Mouse (Mus musculus): Measurements from ENCODE around the gene Tubb2a. TPM values are rescaled to one million over a fixed set of nuclear protein-coding genes. Genes with fewer than 3 reads are reported as not detected.

Tubb2a gene
- total and polyA plus RNA-seq, 3 experiments = 38.8 to 55.9 TPM; not detected in 1

GRCm38 (mm10) chr13:34106256-34106655 is 28.4 kb upstream of the Tubb2a start:
- Histone ChIP-seq H3K79me2 (ENCODE audit: control insufficient read depth, insufficient read depth, low read length, poor library complexity) (no peaks in the 10 kb centered on the region), H3K27me3 (ENCODE audit: control insufficient read depth in 1 of 2, insufficient read depth in 2 of 2, low read length in 2 of 2) (no peaks in the 10 kb centered on the region), H3K4me1 (ENCODE audit: control insufficient read depth in 1 of 2, insufficient read depth in 2 of 2, low read length in 2 of 2) (peaks cover 5 to 6% of the 10 kb centered on the region in 2 experiments), H3K9me3 (replicated peaks; ENCODE audit: insufficient read depth, low read length) (no peaks in the 10 kb centered on the region), H3K36me3 (ENCODE audit: control insufficient read depth in 1 of 2, insufficient read depth in 2 of 2, low read length in 2 of 2) (peaks cover 0 to 11% of the 10 kb centered on the region in 2 experiments; a peak in 2 of 4 replicates), H3K9ac (ENCODE audit: control insufficient read depth, low read depth, low read length, poor library complexity, severe bottlenecking) (no peak overlapping the region), H3K4me3 (ENCODE audit: control insufficient read depth in 1 of 2, insufficient read depth in 1 of 2, low read depth in 2 of 2, low read length in 2 of 2) (no peak overlapping the region), H3K27ac (ENCODE audit: control insufficient read depth, low read depth, low read length) (no peak overlapping the region)
- 0 out of 2 replicates have a peak, but pooled peaks have one; percentile 6 for TF ChIP-seq HCFC1 (IDR thresholded peaks at IDR 0.05; ENCODE audit: low read depth, low read length)
- TF ChIP-seq NELFE (IDR thresholded peaks at IDR 0.05; ENCODE audit: low read depth, low read length) = no peak
- TF ChIP-seq CTCF (IDR thresholded peaks at IDR 0.05 in 2 of 3, conservative IDR thresholded peaks at IDR 0.05 in 1 of 3; ENCODE audit: control insufficient read depth in 1 of 3, insufficient read depth in 1 of 3, low read depth in 2 of 3, low read length in 3 of 3, poor library complexity in 1 of 3, severe bottlenecking in 1 of 3) = peak in 1 of 3 experiments; percentile 8; a peak in 1 of 6 replicates
- no peak for DNase-seq (ENCODE audit: low read depth, low spot score)

- H3K79me2 ChIP-seq (ENCODE audit: control insufficient read depth, insufficient read depth, low read length, poor library complexity) = no peaks in the 10 kb centered on the region
- peaks cover 0 to 13% of the 10 kb centered on the region in 2 experiments; a peak in 2 of 4 replicates for H3K36me3 ChIP-seq (ENCODE audit: control insufficient read depth in 1 of 2, insufficient read depth in 2 of 2, low read length in 2 of 2)
- no peaks in the 10 kb centered on the region for H3K27me3 ChIP-seq (ENCODE audit: control insufficient read depth in 1 of 2, insufficient read depth in 2 of 2, low read length in 2 of 2)
- H3K27ac ChIP-seq (ENCODE audit: control insufficient read depth, low read depth, low read length) = no peak overlapping the region
- DNase-seq (ENCODE audit: low read depth, low spot score) = no peak
- H3K4me1 ChIP-seq (ENCODE audit: control insufficient read depth in 1 of 2, insufficient read depth in 2 of 2, low read length in 2 of 2) = peaks cover 7 to 8% of the 10 kb centered on the region in 2 experiments
- no peaks in the 10 kb centered on the region for H3K9me3 ChIP-seq (replicated peaks; ENCODE audit: insufficient read depth, low read length)
- no peak overlapping the region for H3K9ac ChIP-seq (ENCODE audit: control insufficient read depth, low read depth, low read length, poor library complexity, severe bottlenecking)
- H3K4me3 ChIP-seq (ENCODE audit: control insufficient read depth in 1 of 2, insufficient read depth in 1 of 2, low read depth in 2 of 2, low read length in 2 of 2) = no peak overlapping the region
- TF ChIP-seq USF1 (IDR thresholded peaks at IDR 0.05; ENCODE audit: low read depth, low read length) (no peak), KAT2A (conservative IDR thresholded peaks at IDR 0.05; ENCODE audit: low read depth, low read length) (no peak), TBP (IDR thresholded peaks at IDR 0.05; ENCODE audit: low read depth, low read length) (no peak), RCOR1 (IDR thresholded peaks at IDR 0.05; ENCODE audit: low read depth, low read length) (no peak)
Observed at GRCm38 (mm10) chr13:34105364-34105763, 27.6 kb upstream of the Tubb2a start.

DNA sequence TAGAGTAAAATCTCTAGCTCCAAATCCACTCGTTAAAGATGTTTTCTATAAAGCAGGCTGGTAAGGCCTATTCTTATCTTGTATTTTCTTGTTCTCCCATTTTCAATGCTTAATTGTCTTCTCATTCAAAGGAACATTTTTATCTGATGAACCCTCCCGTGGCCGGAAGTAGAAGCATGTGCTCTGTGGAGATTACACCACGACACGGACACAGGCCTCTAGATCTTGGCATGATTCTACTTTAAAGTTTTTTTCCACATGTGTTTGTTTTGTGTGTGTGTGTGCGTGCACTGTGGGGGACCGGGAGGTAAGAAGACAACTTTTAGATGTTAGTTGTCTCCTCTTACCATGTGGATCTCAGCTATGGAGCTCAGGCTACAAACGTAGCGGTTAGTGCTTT is 24.1 kb upstream of the Tubb2a start:
- Histone ChIP-seq H3K9ac (ENCODE audit: control insufficient read depth, low read depth, low read length, poor library complexity, severe bottlenecking) (peak overlapping the region; percentile 58), H3K9me3 (replicated peaks; ENCODE audit: insufficient read depth, low read length) (no peaks in the 10 kb centered on the region), H3K4me3 (ENCODE audit: control insufficient read depth in 1 of 2, insufficient read depth in 1 of 2, low read depth in 2 of 2, low read length in 2 of 2) (peak overlapping the region in 1 of 2 experiments; percentile 11; a peak in 1 of 4 replicates), H3K79me2 (ENCODE audit: control insufficient read depth, insufficient read depth, low read length, poor library complexity) (no peaks in the 10 kb centered on the region), H3K27me3 (ENCODE audit: control insufficient read depth in 1 of 2, insufficient read depth in 2 of 2, low read length in 2 of 2) (no peaks in the 10 kb centered on the region), H3K4me1 (ENCODE audit: control insufficient read depth in 1 of 2, insufficient read depth in 2 of 2, low read length in 2 of 2) (peaks cover 9% of the 10 kb centered on the region in 2 experiments), H3K27ac (ENCODE audit: control insufficient read depth, low read depth, low read length) (peak overlapping the region; percentile 66), H3K36me3 (ENCODE audit: control insufficient read depth in 1 of 2, insufficient read depth in 2 of 2, low read length in 2 of 2) (peaks cover 0 to 13% of the 10 kb centered on the region in 2 experiments; a peak in 2 of 4 replicates)
- peak; percentile 83 for DNase-seq (ENCODE audit: low read depth, low spot score)
- TF ChIP-seq KAT2A (conservative IDR thresholded peaks at IDR 0.05; ENCODE audit: low read depth, low read length) = no peak
- no peak for TF ChIP-seq MAZ (IDR thresholded peaks at IDR 0.05; ENCODE audit: low read depth, low read length)
- peak; percentile 88 for TF ChIP-seq ETS1 (IDR thresholded peaks at IDR 0.05; ENCODE audit: low read depth, low read length)
- TF ChIP-seq MYB (IDR thresholded peaks at IDR 0.05; ENCODE audit: low read depth, low read length) = no peak
- no peak; the same call in 1 of the 2 replicates for TF ChIP-seq CHD2 (IDR thresholded peaks at IDR 0.05; ENCODE audit: low read length)
- peak; percentile 77 for TF ChIP-seq TAL1 (IDR thresholded peaks at IDR 0.05; ENCODE audit: low read length)
- no peak for TF ChIP-seq USF2 (IDR thresholded peaks at IDR 0.05; ENCODE audit: borderline replicate concordance in 1 of 2, insufficient read depth in 1 of 2, low read depth in 1 of 2, low read length in 2 of 2)
- peak; percentile 84; the same call in 1 of the 2 replicates for TF ChIP-seq MYC (IDR thresholded peaks at IDR 0.05; ENCODE audit: low read depth, low read length)
- TF ChIP-seq ELF1 (IDR thresholded peaks at IDR 0.05; ENCODE audit: low read depth, low read length) = no peak
- no peak for TF ChIP-seq NRF1 (IDR thresholded peaks at IDR 0.05; ENCODE audit: insufficient read depth, low read depth, low read length, poor library complexity, severe bottlenecking)
- TF ChIP-seq HCFC1 (IDR thresholded peaks at IDR 0.05; ENCODE audit: low read depth, low read length) = 0 out of 2 replicates have a peak, but pooled peaks have one; percentile 31
- peak; percentile 70; the same call in 1 of the 2 replicates for TF ChIP-seq BHLHE40 (IDR thresholded peaks at IDR 0.05; ENCODE audit: borderline replicate concordance, low read depth, low read length)
- TF ChIP-seq E2F4 (IDR thresholded peaks at IDR 0.05; ENCODE audit: borderline replicate concordance, low read depth, low read length) = no peak
- peak; percentile 75 for TF ChIP-seq RCOR1 (IDR thresholded peaks at IDR 0.05; ENCODE audit: low read depth, low read length)
- no peak for TF ChIP-seq POLR2A (IDR thresholded peaks at IDR 0.05; ENCODE audit: control insufficient read depth in 1 of 2, insufficient read depth in 1 of 2, low read depth in 1 of 2, low read length in 2 of 2, poor library complexity in 1 of 2)
- peak; percentile 90 for TF ChIP-seq MAX (IDR thresholded peaks at IDR 0.05; ENCODE audit: low read length)
- TF ChIP-seq SMC3 (IDR thresholded peaks at IDR 0.05; ENCODE audit: low read depth, low read length) = no peak
- TF ChIP-seq MEF2A (IDR thresholded peaks at IDR 0.05; ENCODE audit: extremely low read depth, insufficient replicate concordance, low read depth, low read length, poor library complexity, severe bottlenecking) = no peak
- no peak for TF ChIP-seq MAFK (IDR thresholded peaks at IDR 0.05; ENCODE audit: borderline replicate concordance, low read depth, low read length)
- TF ChIP-seq CHD1 (IDR thresholded peaks at IDR 0.05; ENCODE audit: low read depth, low read length) = no peak
- TF ChIP-seq ZNF384 (IDR thresholded peaks at IDR 0.05; ENCODE audit: low read depth, low read length) = peak; percentile 80
